Mouse (Mus musculus): ENCODE measurements around the gene Mprip.

Gene Mprip

GRCm38 (mm10) chr11:59758191-59758985 is 97.3 kb downstream of the Mprip start:
- DNase-seq (ENCODE audit: extremely low read depth, low read depth): no peak

- DNase-seq (ENCODE audit: extremely low read depth, low read depth): no peak
Measured at GRCm38 (mm10) chr11:59759178-59759577, 98.1 kb downstream of the Mprip start.

- DNase-seq (ENCODE audit: extremely low read depth, low read depth): no peak
Measured at GRCm38 (mm10) chr11:59759626-59760025, 98.5 kb downstream of the Mprip start.

GRCm38 (mm10) chr11:59760796-59761195 is 99.7 kb downstream of the Mprip start:
- DNase-seq (ENCODE audit: extremely low read depth, low read depth): no peak

GRCm38 (mm10) chr11:59769307-59769706 is 108.2 kb downstream of the Mprip start:
- DNase-seq (ENCODE audit: extremely low read depth, low read depth): no peak

GRCm38 (mm10) chr11:59769738-59770137 is 108.6 kb downstream of the Mprip start:
- no peak for DNase-seq (ENCODE audit: extremely low read depth, low read depth)

- DNase-seq (ENCODE audit: extremely low read depth, low read depth): no peak
Measured at GRCm38 (mm10) chr11:59770753-59771152, 109.6 kb downstream of the Mprip start.

GRCm38 (mm10) chr11:59772291-59772690 is 111.2 kb downstream of the Mprip start:
- DNase-seq (ENCODE audit: extremely low read depth, low read depth): no peak

- DNase-seq (ENCODE audit: extremely low read depth, low read depth): no peak
Measured at GRCm38 (mm10) chr11:59772902-59773301, 111.8 kb downstream of the Mprip start.

GRCm38 (mm10) chr11:59774522-59774921 is 113.4 kb downstream of the Mprip start:
- DNase-seq (ENCODE audit: extremely low read depth, low read depth): peak; percentile 49

GRCm38 (mm10) chr11:59775435-59776148 is 114.5 kb downstream of the Mprip start:
- no peak for DNase-seq (ENCODE audit: extremely low read depth, low read depth)

GRCm38 (mm10) chr11:59777259-59777658 is 116.2 kb downstream of the Mprip start:
- no peak for DNase-seq (ENCODE audit: extremely low read depth, low read depth)

- DNase-seq (ENCODE audit: extremely low read depth, low read depth): peak; percentile 55
Measured at GRCm38 (mm10) chr11:59778181-59778873, 117.2 kb downstream of the Mprip start.

GRCm38 (mm10) chr11:59778874-59779223 is 117.7 kb downstream of the Mprip start:
- DNase-seq (ENCODE audit: extremely low read depth, low read depth): no peak

GRCm38 (mm10) chr11:59779406-59779805 is 118.3 kb downstream of the Mprip start:
- no peak for DNase-seq (ENCODE audit: extremely low read depth, low read depth)

GRCm38 (mm10) chr11:59780241-59780640 is 119.1 kb downstream of the Mprip start:
- DNase-seq (ENCODE audit: extremely low read depth, low read depth): no peak

GRCm38 (mm10) chr11:59782091-59782590 is 121.0 kb downstream of the Mprip start:
- DNase-seq (ENCODE audit: extremely low read depth, low read depth): no peak

GRCm38 (mm10) chr11:59783591-59783990 is 122.5 kb downstream of the Mprip start:
- no peak for DNase-seq (ENCODE audit: extremely low read depth, low read depth)

GRCm38 (mm10) chr11:59786444-59787198 is 125.5 kb downstream of the Mprip start:
- no peak for DNase-seq (ENCODE audit: extremely low read depth, low read depth)

- no peak for DNase-seq (ENCODE audit: extremely low read depth, low read depth)
Measured at GRCm38 (mm10) chr11:59787199-59787781, 126.2 kb downstream of the Mprip start, which contains the start of gene Pld6. Pld6 (minus strand) TSS chr11:59787645.

GRCm38 (mm10) chr11:59789311-59789710 is 128.2 kb downstream of the Mprip start:
- no peak for DNase-seq (ENCODE audit: extremely low read depth, low read depth)
